Mouse (Mus musculus) naive thymus-derived CD4-positive, alpha-beta T cell, adult 2 months (primary cell): ENCODE data around the gene Gm13084.
"Not testable (repeated sequence)": the region's sequence is repeated elsewhere in the genome, so short reads cannot be mapped to it uniquely, and the experiment has no call there.

ENCODE experiments used
- DNase-seq: peaks from one replicate; pipeline ENCODE4 v3.0.0-alpha.2; 2011; ENCODE audit warnings: low read depth

Gene Gm13084

DNA sequence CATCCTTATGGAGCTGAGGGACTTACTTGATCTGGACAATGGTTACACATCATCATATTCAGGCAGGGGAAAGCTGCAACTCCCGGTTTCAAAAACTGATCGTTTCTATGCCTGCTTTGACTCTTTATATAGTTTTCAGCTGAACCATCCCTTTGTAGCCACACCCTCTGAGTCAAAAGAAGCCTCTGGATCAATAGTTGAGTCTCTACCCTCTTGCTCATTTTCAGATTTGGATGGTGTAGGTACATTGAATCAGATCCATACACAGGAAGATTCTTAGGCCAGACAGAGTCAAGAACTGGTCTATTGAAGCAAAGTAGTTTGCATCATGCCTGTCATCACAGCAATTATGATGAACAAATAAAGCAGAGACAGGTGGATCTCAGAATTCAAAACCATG lies at the start of gene Gm13084:
Gene Gm13084, minus strand, starts transcription at position 101 of the 400 bp plus-strand sequence.
- DNase-seq: no peak

DNA sequence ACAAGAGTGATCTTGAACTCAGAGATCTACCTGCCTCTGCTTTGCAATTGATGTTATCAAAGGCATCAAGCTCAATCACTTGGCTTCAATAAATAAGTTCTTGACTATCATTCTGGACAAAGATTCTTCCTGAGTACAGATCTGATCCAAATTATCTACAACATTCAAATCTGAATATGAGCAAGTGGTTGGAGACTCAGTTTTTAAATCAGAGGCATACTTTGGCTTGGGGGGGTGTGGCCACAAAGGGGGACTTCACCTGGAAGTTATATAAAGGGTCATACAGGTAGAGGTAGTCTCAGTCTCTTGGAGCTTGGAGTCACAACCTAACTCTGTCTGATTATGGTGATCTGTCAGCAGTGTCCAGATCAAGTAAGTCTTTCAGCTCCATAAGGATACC lies 30.3 kb upstream of the Gm13084 start, which contains the start of gene Gm13103:
Gene Gm13103, plus strand, starts transcription at position 301 of the 400 bp plus-strand sequence.
- DNase-seq: not testable (repeated sequence)

DNA sequence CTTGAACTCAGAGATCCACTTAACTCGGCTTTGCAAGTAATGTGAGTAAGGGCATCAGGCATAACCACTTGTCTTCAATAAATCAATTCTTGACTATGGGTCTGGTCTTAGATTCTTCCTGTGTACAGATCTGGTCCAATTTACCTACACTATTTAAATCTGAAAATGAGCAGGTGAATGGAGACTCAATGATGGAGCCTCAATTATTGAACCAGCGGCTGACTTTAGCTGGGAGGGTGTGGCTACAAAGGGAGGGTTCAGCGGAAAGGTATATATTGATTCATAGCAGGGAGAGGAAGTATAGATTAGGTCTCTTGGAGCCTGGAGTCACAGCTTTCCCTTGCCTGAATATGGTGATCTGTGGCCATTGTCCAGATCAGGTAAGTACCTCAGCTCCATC lies 26.8 kb downstream of the Gm13084 start, which contains the start of gene Gm13023:
Gene Gm13023, plus strand, starts transcription at position 301 of the 400 bp plus-strand sequence.
- not testable (repeated sequence) for DNase-seq
